Mouse (Mus musculus): ENCODE data around the gene Tmem126a. TPM values are rescaled to one million over a fixed set of nuclear protein-coding genes. Genes with fewer than 3 reads are reported as not detected.

The Tmem126a gene
- polyA plus RNA-seq, 1 experiment from 2014 or later = 112 TPM

Other genes with a start within 250 kb of the Tmem126a start
- gene Ccdc83, start 191.5 kb downstream of the Tmem126a start, polyA plus RNA-seq (2015; fragmentation: Nextera tagmentation; extraction: Ambion mirVana) = 0.29 TPM in 1 of 2 replicates, not detected in the other
- 5.4 and 8.4 TPM in 2 replicates for gene Sytl2, start 155.0 kb downstream of the Tmem126a start, polyA plus RNA-seq (2015; fragmentation: Nextera tagmentation; extraction: Ambion mirVana)
- 1.9 and 2.5 TPM in 2 replicates for gene Ccdc89, start 30.7 kb downstream of the Tmem126a start, polyA plus RNA-seq (2015; fragmentation: Nextera tagmentation; extraction: Ambion mirVana)
- 42.8 and 43.3 TPM in 2 replicates for gene Crebzf, start 14.5 kb downstream of the Tmem126a start, polyA plus RNA-seq (2015; fragmentation: Nextera tagmentation; extraction: Ambion mirVana)
- gene Tmem126b, start 18.8 kb upstream of the Tmem126a start, polyA plus RNA-seq (2015; fragmentation: Nextera tagmentation; extraction: Ambion mirVana) = 41.1 and 42.0 TPM in 2 replicates
- 13.3 and 15.5 TPM in 2 replicates for gene Dlg2, start 19.4 kb upstream of the Tmem126a start, polyA plus RNA-seq (2015; fragmentation: Nextera tagmentation; extraction: Ambion mirVana)